Mouse (Mus musculus): ENCODE results near the gene AC124108.1. TPM values are rescaled to one million over a fixed set of nuclear protein-coding genes. Genes with fewer than 3 reads are reported as not detected.

AC124108.1 gene
- polyA plus RNA-seq, 1 experiment, result 6.8 TPM

GRCm38 (mm10) chr1:132199934-132200333 is 8.7 kb downstream of the AC124108.1 start:
- DNase-seq (ENCODE audit: extremely low spot score in 1 of 2, low spot score in 1 of 2), result peak in 1 of 2 experiments; percentile 67

GRCm38 (mm10) chr1:132200562-132201510 is 9.6 kb downstream of the AC124108.1 start:
- peak; percentile 86 to 87 for DNase-seq (ENCODE audit: extremely low spot score in 1 of 2, low spot score in 1 of 2)

GRCm38 (mm10) chr1:132201511-132201860 is 10.2 kb downstream of the AC124108.1 start:
- DNase-seq (ENCODE audit: extremely low spot score in 1 of 2, low spot score in 1 of 2), result no peak

DNA sequence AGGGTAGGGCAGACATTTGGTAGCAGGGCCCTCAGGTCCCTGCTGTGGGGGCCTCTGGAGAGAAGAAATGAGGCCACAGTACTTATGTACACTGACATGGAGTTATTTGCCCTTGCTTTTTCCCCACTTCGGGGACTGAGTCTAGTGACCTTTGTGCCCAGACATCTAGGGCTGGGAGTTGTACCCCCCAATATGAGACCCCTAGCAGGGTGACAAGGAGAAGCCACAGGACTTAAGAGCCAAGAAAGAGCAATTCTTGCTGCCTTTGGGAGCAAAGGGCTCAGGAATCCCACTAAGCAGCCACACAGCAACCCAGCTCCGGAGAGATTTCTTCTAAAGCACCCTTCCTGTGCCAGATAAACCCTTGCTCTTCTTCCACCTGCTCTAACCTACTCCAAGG is 10.7 kb downstream of the AC124108.1 start:
- DNase-seq (ENCODE audit: extremely low spot score in 1 of 2, low spot score in 1 of 2), result no peak

GRCm38 (mm10) chr1:132202771-132203170 is 11.5 kb downstream of the AC124108.1 start:
- peak; percentile 68 to 69 for DNase-seq (ENCODE audit: extremely low spot score in 1 of 2, low spot score in 1 of 2)

GRCm38 (mm10) chr1:132205958-132206357 is 14.7 kb downstream of the AC124108.1 start:
- DNase-seq (ENCODE audit: extremely low spot score in 1 of 2, low spot score in 1 of 2), result no peak

DNA sequence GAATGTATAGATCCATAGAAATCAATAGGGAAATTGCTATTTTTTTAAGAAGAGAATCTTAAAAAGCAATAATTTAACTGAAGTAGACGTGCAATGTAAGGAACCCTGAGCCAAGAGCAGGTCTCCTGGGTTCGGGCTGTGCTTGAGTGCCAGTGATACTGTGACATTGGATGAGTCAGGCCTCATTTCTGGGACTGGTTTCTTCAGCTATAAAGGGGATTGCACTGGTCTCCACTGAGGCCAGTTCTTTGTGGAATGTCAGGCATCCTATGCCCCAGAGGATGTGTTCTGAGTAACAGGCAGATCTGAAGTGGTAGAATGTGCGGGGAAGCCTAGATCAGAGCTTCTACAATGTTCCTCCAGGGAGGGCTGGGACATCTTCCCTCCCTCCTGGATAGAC is 15.6 kb downstream of the AC124108.1 start:
- no peak for DNase-seq (ENCODE audit: extremely low spot score in 1 of 2, low spot score in 1 of 2)

DNA sequence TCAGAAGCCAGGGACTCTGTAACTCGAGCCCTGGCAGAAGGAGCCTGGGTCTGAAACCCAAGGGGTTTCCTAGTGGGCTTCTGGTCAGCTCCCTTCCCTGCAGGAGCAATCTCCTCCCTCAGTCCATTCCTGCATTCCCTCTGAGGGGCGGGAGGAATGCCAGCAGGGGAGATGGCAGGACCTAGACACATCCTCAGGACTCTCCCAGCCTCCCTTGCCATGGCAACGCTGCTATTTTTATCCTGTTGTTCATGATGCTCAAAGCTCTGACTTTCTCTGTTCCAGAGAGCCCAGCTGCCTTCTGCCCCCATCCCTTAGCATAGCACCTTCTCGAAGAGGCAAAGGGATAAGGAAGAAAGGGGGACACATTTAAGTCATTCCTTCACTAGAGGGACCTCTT is 16.9 kb downstream of the AC124108.1 start:
- peak; percentile 73 to 80 for DNase-seq (ENCODE audit: extremely low spot score in 1 of 2, low spot score in 1 of 2)

GRCm38 (mm10) chr1:132209400-132209799 is 18.1 kb downstream of the AC124108.1 start:
- no peak for DNase-seq (ENCODE audit: extremely low spot score in 1 of 2, low spot score in 1 of 2)

- peak in 1 of 2 experiments; percentile 59 for DNase-seq (ENCODE audit: extremely low spot score in 1 of 2, low spot score in 1 of 2)
Measured at GRCm38 (mm10) chr1:132210922-132211321, 19.7 kb downstream of the AC124108.1 start.

DNA sequence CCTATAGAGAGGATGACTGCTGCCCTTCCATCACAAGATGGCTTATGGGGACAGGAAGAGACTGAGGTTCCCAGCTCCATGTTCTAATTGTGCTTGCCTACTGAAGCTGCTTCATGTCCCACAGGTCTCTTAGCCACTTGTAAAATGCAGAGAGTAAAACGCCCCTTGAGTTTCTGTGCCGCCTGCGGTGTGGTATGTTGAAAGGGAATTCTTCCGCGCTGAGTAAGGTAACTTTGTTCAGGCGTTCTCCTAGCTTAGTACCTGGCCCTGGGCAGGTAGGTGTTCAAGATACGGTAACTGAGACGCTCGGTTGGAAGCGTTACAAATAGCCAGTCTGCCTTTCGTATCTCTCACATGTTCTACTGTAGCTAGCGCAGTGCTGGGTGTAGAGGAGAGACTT is 20.4 kb downstream of the AC124108.1 start:
- DNase-seq (ENCODE audit: extremely low spot score in 1 of 2, low spot score in 1 of 2), result no peak

GRCm38 (mm10) chr1:132212218-132212617 is 21.0 kb downstream of the AC124108.1 start:
- peak; percentile 90 to 94 for DNase-seq (ENCODE audit: extremely low spot score in 1 of 2, low spot score in 1 of 2)

- no peak for DNase-seq (ENCODE audit: extremely low spot score in 1 of 2, low spot score in 1 of 2)
Measured at GRCm38 (mm10) chr1:132213076-132213475, 21.8 kb downstream of the AC124108.1 start.

- no peak for DNase-seq (ENCODE audit: extremely low spot score in 1 of 2, low spot score in 1 of 2)
Measured at GRCm38 (mm10) chr1:132216276-132216675, 25.0 kb downstream of the AC124108.1 start.

DNA sequence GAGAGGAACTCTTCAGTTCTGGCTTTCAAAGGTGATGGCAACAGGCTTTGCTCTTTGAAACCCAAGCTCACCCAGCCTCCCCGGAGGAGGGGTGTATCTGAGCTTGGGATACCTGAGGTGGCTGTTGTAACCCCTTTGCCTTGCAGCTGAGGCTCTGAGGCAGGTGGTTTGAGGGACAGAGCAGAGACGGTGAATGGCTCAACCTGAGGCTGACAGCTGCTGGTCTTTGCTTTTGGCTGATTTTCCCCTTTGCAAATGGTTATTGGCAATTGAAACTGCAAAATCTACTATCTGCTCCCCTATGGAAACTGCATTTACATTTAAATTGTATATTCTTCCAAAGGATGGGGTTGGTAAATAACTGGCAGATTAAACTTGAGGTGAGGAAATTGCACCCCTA is 30.4 kb downstream of the AC124108.1 start:
- no peak for DNase-seq (ENCODE audit: extremely low spot score in 1 of 2, low spot score in 1 of 2)

- no peak for DNase-seq (ENCODE audit: extremely low spot score in 1 of 2, low spot score in 1 of 2)
Measured at GRCm38 (mm10) chr1:132222166-132222565, 30.9 kb downstream of the AC124108.1 start.

DNA sequence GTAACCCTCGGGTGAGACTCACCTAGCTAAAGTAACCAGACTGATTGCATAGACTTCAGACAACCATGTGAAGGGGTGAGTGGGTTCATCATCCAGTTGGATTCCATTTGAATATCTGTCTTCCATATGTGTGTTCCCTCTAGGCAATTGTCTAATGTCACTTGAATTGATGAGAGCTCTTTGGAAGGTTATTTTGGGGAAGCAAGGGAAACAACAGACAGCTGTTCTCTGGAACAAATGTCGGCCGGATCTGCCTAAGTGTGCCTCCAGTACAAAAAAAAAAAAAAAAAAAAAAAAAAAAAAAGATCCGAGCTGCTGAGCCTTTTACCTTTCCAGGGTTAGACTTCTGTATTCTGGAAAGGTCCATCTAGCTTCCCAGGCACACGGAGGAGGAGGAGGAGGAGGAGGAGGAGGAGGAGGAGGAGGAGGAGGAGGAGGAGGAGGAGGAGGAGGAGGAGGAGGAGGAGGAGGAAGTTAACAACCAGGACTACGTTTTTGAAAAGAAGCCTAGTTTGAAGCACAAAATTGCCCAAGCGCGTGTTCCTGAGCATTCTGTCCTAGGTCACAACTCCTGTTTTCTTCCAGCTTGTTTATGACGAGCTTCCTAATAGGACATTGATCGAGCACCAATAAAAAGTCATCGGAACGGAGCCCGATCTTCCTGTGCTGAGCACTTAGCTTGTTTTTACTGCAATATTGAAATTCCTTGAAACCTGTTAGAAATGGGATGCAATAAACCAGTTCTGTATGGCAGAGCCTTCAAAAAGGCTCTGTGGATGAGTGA is 35.2 kb downstream of the AC124108.1 start:
- no peak for DNase-seq (ENCODE audit: extremely low spot score in 1 of 2, low spot score in 1 of 2)

- no peak for DNase-seq (ENCODE audit: extremely low spot score in 1 of 2, low spot score in 1 of 2)
Measured at GRCm38 (mm10) chr1:132229667-132230066, 38.4 kb downstream of the AC124108.1 start, which contains the start of gene Gm10188. TSS of gene Gm10188 (minus strand) at chr1:132229767.

DNA sequence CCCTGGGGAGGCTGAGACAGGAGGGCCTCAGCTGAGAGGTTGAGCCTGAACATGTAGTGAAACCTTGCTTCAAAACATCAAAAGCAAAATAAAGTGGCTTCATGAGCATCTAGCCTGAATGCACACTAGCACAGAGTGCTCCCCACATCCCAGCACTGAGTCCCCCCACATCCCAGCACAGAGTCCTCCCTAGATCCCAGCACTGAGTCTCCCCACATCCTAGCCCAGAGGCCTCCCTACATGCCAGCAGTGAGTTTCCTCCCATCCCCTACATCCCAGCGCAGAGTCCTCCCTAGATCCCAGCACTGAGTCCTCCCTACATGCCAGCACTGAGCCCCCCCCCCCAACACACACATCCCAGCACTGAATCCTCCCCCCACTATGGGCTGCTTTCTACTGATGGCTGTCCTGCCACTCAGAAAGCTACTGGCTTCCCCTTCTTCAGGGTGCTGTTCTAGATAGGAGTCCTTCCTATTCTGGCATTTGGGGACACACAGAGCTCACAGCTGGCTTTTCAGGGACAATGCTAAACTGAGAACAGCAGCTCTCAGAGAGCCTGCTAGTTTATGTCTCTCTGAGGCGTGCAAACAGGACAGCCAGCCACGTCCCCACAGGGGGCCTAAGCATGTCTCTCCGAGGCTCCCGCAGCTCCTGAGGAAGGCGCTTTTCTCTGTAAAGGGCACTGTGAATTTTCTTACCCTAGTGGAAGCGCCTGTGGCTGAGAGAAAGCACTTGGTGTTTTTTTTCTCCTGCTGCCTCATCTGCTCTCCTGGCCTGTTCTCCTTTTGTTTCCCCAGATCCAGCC is 40.4 kb downstream of the AC124108.1 start:
- DNase-seq (ENCODE audit: extremely low spot score in 1 of 2, low spot score in 1 of 2), result no peak

DNA sequence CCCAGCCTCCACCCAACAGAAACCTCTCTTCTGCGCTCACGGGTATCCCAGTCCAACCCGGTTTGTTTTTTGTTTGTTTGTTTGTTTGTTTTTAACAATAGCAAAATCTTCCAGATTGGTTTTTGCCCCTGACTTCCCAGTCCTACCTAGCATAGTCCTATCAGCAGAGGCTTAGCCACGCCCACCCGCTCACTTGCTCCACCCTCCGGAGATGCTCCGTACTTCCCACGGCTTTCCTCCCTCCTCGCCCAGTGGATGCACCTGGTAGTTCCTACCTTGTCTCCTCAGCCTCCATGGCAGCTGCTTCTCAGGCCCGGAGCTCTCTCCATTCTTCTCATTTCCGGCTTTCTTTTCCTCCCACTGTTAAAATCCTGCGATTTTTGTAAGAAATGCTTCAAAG is 42.3 kb downstream of the AC124108.1 start:
- DNase-seq (ENCODE audit: extremely low spot score in 1 of 2, low spot score in 1 of 2), result no peak
